Mouse (Mus musculus) lung, postnatal 0 days (tissue): Measurements from ENCODE around the gene Dnajb4.

Source experiments
- CTCF ChIP-seq: IDR thresholded peaks from 2 replicates; pipeline ENCODE4 v1.5.1; 2016; ENCODE audit warnings: antibody characterized with exemption, mild to moderate bottlenecking
- EP300 ChIP-seq: IDR thresholded peaks from 2 replicates; pipeline ENCODE4 v1.6.1; 2016; ENCODE audit warnings: antibody characterized with exemption, mild to moderate bottlenecking, control low read depth

GRCm38 (mm10) chr3:152183522-152183921, 26.6 kb downstream of the Dnajb4 start:
- no peak for TF ChIP-seq CTCF
- TF ChIP-seq EP300, result no peak
